Mouse (Mus musculus) CD4-positive helper T cell, adult 2 months (primary cell): Measurements from ENCODE around the gene Vrk2.

ENCODE experiments used
- DNase-seq: peaks from one replicate; pipeline ENCODE4 v3.0.0-alpha.2; 2012; ENCODE audit warnings: low read depth, missing footprints, low spot score

The Vrk2 gene

GRCm38 (mm10) chr11:26551551-26551950, 42.2 kb downstream of the Vrk2 start:
- DNase-seq: no peak

- no peak for DNase-seq
These were observed 56.0 kb downstream of the Vrk2 start for GRCm38 (mm10) chr11:26537816-26538215.

- DNase-seq: no peak
These were observed 60.0 kb downstream of the Vrk2 start for GRCm38 (mm10) chr11:26533828-26534119.

DNA sequence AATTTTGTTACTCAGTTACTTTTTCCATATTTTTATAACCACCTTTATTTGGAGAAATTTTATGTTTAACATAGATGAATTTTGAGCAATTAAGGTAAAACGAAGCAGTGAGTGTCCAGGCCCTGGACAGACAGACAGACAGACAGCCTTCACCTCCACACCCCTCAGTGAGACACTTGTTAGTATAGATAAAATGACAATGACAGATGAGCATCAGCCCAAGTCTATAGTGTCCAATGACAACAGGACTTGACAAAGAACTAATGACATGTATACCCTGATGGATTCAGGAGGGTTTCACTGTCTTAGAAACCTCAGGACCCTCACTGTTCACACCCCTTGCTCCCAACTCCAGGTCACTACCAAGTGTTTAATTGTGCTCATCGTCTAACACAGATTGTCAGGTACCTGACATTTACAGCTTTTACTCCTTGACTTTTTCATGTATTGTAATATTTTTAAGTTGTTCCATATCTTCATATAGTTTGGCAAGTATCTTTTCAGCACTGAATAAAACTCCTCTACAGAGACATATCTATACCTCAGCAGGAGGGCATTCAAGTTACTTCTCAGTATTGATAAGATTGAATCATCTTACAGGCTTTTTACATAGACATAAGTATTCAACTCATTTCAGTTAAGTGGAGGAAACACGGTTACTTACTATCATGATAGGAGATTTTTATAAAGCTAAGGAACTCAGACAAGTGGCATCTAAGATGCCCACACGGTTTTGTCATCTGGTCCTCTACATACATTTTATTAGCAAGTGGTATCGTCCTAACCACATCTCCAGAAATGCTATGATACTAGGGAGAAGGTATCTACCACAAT, 60.6 kb downstream of the Vrk2 start:
- no peak for DNase-seq

- DNase-seq: no peak
These were observed 66.9 kb downstream of the Vrk2 start for GRCm38 (mm10) chr11:26526861-26527260.

GRCm38 (mm10) chr11:26518991-26519390, 74.8 kb downstream of the Vrk2 start:
- DNase-seq: no peak

GRCm38 (mm10) chr11:26516086-26516485, 77.7 kb downstream of the Vrk2 start:
- no peak for DNase-seq

DNA sequence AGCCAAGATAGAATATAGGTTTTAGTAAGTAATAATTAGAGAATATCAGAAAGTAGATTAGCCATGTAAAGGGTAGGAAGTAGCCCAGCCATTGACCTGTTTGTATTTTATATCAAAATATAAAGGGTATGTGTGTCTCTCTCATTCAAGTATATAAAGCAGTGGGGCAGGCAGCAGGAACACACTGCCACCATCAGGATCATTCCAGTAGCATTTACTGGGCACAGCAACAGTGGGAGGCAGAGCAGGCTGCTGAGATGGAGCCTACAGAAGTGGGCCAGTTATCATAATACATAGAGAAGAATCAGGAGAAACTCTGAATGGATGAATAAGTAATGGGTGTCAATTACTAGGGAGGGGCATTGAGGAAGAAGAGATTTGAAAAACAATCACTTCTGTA, 80.1 kb downstream of the Vrk2 start:
- DNase-seq: no peak

DNA sequence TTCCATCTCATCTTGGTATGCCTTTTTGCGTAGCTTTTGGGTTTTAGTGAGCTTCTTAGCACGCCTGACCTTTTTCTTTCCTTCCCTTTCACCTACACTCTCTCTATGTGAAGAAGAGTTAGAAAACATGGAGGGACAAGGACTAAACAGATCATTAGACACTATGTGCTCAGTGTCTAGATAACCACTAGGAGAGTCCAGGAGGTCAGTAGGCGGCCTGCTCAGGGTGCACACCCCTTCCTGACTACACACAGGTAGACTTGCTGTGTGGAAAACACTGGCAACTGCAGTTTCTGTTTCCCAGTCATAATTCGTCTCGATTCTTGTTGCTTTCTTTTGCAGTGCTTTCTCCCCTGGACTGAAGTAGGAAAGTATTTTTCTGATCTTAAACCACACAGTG, 97.8 kb downstream of the Vrk2 start:
- no peak for DNase-seq

DNA sequence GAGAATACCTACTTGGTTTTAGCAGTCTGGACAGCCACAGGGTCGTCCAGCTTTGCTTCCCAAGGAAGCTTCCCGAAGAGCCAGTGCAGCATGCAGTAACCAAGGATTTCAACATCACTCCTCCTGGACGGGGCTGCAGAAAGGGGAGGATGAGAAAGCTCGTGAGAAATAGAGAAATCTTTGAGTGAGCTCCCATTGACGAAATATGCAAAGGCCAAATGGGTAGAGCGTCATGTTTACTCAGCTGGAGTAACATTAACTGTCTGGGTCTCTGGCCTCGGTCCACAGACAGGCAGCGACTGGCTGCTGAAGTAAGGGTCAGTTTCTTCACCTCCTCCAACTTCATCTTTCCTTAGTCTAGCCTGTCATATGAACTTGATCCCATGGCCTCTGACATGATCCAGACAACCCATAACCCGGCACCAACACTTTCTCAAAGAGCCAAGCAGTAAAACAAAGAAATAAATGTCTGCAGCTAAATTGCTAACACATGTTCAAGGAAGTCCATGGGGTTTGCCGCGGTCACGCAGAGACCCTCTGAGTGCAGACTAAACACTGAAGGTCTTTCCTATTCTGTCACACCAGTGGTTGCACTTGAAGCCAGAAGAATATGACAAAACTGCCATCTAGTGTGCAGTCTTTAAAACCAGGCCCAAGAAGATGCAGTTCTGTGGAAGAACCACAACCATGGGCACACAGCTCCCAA, 103.9 kb downstream of the Vrk2 start:
- DNase-seq: no peak

GRCm38 (mm10) chr11:26481691-26482242, 112.0 kb downstream of the Vrk2 start:
- DNase-seq: no peak

GRCm38 (mm10) chr11:26477037-26477739, 116.6 kb downstream of the Vrk2 start:
- DNase-seq: no peak

DNA sequence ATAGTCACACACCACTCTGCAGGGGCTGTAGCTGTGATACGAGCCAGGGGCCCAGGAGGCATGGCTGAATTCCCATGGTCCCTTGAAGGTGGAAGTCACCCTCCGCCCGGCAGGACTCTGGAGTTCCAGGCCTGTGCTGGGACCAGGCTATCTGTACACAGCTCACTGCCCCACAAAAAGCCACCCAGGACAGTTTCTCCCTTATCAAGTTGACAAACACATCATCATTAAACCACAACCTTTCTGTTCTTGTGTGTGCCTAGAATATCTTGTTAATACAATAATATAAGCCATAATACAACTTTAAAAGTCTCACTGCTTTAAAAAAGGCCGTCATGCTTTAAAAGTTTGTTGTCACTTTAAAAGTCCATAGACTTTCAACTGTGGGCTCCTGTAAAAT, 139.7 kb downstream of the Vrk2 start:
- DNase-seq: no peak

GRCm38 (mm10) chr11:26452693-26453092, 141.1 kb downstream of the Vrk2 start:
- no peak for DNase-seq

DNA sequence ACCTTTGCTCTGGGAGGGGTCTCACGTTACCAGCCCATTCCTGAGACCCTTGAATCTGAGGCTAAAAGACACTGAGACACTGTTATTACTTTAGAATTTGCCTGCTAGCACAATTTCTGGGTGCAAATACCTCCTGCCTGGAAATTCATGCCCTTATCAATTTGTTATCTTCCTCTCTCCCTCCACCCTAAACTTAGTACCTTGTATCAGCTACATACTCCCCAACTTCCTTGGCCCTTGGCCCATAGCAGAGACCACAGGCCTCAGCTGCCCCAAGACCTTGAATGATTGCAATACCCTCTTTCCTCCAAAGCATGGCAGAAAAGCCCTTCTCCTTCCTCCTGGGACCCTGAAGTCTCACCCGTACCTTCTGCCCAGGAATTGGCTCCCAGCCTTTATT, 142.6 kb downstream of the Vrk2 start:
- DNase-seq: no peak

- no peak for DNase-seq
These were observed 143.2 kb downstream of the Vrk2 start for GRCm38 (mm10) chr11:26450636-26451035.

DNA sequence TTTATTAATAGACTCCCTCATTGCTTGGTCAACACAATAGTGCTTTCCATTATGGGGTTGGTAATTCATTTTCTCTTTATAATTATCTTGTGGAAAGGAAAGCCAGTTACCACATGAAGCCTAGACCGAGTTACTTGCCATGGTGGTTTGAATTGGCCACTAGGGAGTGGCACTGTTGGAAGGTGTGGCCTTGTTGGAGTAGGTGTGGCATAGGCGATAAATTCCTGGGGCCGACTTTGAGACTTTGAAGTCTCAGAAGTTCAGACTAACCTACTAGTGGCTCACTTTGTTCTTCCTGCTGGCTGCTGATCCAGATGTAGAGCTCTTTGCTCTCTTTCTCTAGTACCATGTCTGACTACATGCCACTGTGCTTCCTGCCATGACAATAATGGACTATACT, 144.0 kb downstream of the Vrk2 start:
- DNase-seq: no peak

GRCm38 (mm10) chr11:26444374-26444773, 149.4 kb downstream of the Vrk2 start:
- DNase-seq: no peak

- DNase-seq: no peak
These were observed 152.7 kb downstream of the Vrk2 start for GRCm38 (mm10) chr11:26441121-26441520.

DNA sequence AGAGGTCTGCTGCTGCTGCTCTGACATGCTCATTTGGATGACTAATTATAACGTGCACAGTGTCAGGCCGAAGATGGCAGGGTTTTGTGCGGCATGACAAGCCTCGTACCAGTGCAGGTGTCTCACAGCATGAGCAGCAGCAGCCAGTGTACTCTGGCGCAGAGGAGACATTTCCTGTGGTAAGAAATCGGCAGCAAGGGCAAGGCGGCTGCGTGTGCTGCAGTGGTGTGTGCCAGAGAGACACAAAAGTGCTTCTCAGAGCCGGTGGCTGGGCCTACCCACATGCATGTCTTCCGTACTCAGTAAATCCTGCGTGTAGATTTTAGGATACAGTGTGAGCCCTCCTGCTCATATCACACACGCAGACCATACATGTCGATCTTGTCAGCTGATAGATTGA, 156.0 kb downstream of the Vrk2 start:
- DNase-seq: peak; percentile 8

DNA sequence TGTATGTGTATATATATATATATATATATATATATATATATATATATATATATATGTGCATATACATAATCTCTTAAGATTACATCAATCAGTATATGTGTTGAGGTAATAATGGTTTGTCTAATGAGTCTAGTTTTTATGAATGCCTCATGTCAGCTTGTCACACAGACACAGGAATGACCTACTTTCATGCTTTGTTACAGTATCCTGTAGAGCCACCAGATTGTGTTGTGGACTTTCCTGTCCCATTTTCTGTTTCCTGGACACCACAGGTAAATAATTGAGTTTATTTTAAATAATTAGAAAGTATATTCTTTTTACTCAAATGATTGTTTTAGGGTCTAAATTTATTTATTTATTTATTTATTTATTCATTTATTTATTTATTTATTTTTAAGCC, 159.6 kb downstream of the Vrk2 start:
- DNase-seq: no peak

GRCm38 (mm10) chr11:26421472-26421871, 172.3 kb downstream of the Vrk2 start:
- no peak for DNase-seq
